Mouse (Mus musculus) thymus, adult 2 months (tissue): ENCODE data around the gene Ccdc8.

ENCODE experiments used
- CTCF ChIP-seq: fragments of 200-500 bp; IDR thresholded peaks from 2 replicates; pipeline ENCODE4 v1.5.1; 2012; ENCODE audit warnings: mild to moderate bottlenecking, control low read depth, low read length, moderate library complexity, borderline replicate concordance; ENCODE audit not compliant: control insufficient read depth, poor library complexity, insufficient read depth; ENCODE audit errors: extremely low read depth
- POLR2A ChIP-seq: fragments of 200-500 bp; IDR thresholded peaks from 2 replicates; pipeline ENCODE4 v1.6.1; 2012; ENCODE audit warnings: mild to moderate bottlenecking, low read length, control low read depth, moderate library complexity; ENCODE audit not compliant: control insufficient read depth, poor library complexity, insufficient read depth; ENCODE audit errors: extremely low read depth

- TF ChIP-seq POLR2A (no peak), CTCF (no peak)
Measured at GRCm38 (mm10) chr7:17038018-17038695, 45.6 kb downstream of the Ccdc8 start.
